10 mouse cellular contexts compared by ENCODE assay signal in the genomic region with DNA sequence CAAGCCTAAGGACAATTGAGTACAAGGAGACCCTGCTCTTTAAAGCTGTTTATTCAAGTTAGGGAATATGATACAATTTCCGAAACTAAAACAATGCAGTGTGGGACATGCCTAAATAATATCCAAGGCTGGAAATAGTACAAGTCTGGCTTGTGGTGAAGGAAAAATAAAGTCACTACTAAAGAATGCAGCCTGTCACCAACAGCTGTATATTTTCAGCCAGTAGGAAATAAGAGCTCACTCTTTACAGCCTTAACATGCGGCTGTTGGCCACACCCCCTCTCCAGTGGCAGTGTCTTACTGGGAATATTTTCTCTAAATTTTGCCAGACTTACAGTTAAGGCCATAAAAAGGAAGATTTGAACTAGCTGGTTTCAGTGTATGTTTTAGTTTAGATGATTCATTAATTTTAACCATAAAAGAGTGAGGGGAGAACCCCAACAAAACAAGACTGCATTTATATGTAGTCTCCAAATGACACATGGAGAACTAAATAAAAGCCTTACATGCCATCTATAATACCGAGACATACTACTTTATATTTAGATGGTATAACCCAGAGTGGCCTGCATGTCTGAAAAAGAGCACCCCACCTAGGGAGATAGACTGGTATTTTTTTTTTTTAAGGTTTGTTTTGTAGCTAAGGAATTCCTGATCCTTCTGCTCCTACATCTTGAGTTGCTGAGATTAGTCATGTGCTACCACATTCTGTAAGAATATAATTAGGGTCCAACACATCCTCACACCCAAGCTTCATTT. TPM values are rescaled to one million over a fixed set of nuclear protein-coding genes. Genes with fewer than 3 reads are reported as not detected.
A peak's percentile ranks its signal among the peaks of the same experiment; 100 is the strongest.
DNase-seq lines count a peak whose midpoint lies in the region; ATAC-seq lines count a peak whose summit lies in the region.
"Had no signal": no experiment of that assay in that cellular context is flagged by ENCODE, and none has a peak within 500 bp of the region (broad histone marks: within the 10 kb centered on the region; RNA-seq: fewer than 3 reads in every experiment).

No protein-coding gene starts in this region.

- peak overlapping the region; percentile 91 for H3K27ac ChIP-seq in heart, embryonic 15.5 days
- H3K27ac ChIP-seq in stomach, embryonic 14.5 days (ENCODE audit: low read length), result peak overlapping the region; percentile 81
- H3K27ac ChIP-seq in neural tube, embryonic 15.5 days (replicated peaks), result no peak overlapping the region

- H3K4me2 ChIP-seq in heart, embryonic 15.5 days, result peak overlapping the region; percentile 24
- no peak overlapping the region for H3K4me2 ChIP-seq in stomach, embryonic 14.5 days (replicated peaks; ENCODE audit: low read depth, low read length)
- H3K4me2 ChIP-seq in neural tube, embryonic 15.5 days, result no peak overlapping the region

- 25% methylated on average over 3 of the region's 3 CpGs for WGBS in heart, embryonic 15.5 days
- WGBS in stomach, embryonic 14.5 days, result 32% methylated on average over 3 of the region's 3 CpGs
- WGBS in neural tube, embryonic 15.5 days, result 63% methylated on average over 3 of the region's 3 CpGs

- no peaks in the 10 kb centered on the region for H3K27me3 ChIP-seq in heart, embryonic 15.5 days
- H3K27me3 ChIP-seq in stomach, embryonic 14.5 days (ENCODE audit: control insufficient read depth, insufficient read depth, low read length), result no peaks in the 10 kb centered on the region
- H3K27me3 ChIP-seq in neural tube, embryonic 15.5 days (replicated peaks), result no peaks in the 10 kb centered on the region

- H3K4me3 ChIP-seq in heart, embryonic 15.5 days, result no peak overlapping the region
- no peak overlapping the region for H3K4me3 ChIP-seq in stomach, embryonic 14.5 days (ENCODE audit: low read depth, low read length)
- H3K4me3 ChIP-seq in neural tube, embryonic 15.5 days (replicated peaks), result no peak overlapping the region

- peaks cover 2% of the 10 kb centered on the region; the same call in 1 of the 2 replicates for H3K36me3 ChIP-seq in heart, embryonic 15.5 days
- no peaks in the 10 kb centered on the region for H3K36me3 ChIP-seq in stomach, embryonic 14.5 days (ENCODE audit: control insufficient read depth, insufficient read depth, low read length)
- no peaks in the 10 kb centered on the region for H3K36me3 ChIP-seq in neural tube, embryonic 15.5 days

- peaks cover 18% of the 10 kb centered on the region for H3K4me1 ChIP-seq in heart, embryonic 15.5 days (replicated peaks)
- H3K4me1 ChIP-seq in stomach, embryonic 14.5 days (ENCODE audit: control insufficient read depth, insufficient read depth, low read length), result peaks cover 11% of the 10 kb centered on the region; the same call in 1 of the 2 replicates
- H3K4me1 ChIP-seq in neural tube, embryonic 15.5 days, result no peaks in the 10 kb centered on the region; the same call in 1 of the 2 replicates

- H3K9ac ChIP-seq in heart, embryonic 15.5 days, result no peak overlapping the region
- H3K9ac ChIP-seq in stomach, embryonic 14.5 days (replicated peaks; ENCODE audit: low read depth, low read length), result no peak overlapping the region
- H3K9ac ChIP-seq in neural tube, embryonic 15.5 days (replicated peaks), result no peak overlapping the region

- DNase-seq in kidney, adult 11 months, result peak; percentile 21
- DNase-seq in kidney, adult 18-20 months, result no peak
- peak; percentile 59 to 64 for DNase-seq in kidney, postnatal 25 days
- no peak for DNase-seq in layer of hippocampus, adult 8-10 months (ENCODE audit: low spot score in 2 of 2)
- no peak for DNase-seq in retina, postnatal 1 day
- DNase-seq: adrenal gland, adult 8-10 months; thymus, postnatal 14 days had no signal

- H3K9me3 ChIP-seq in heart, embryonic 15.5 days (replicated peaks), result no peaks in the 10 kb centered on the region
- H3K9me3 ChIP-seq in stomach, embryonic 14.5 days (ENCODE audit: control insufficient read depth, low read depth, low read length), result no peaks in the 10 kb centered on the region
- no peaks in the 10 kb centered on the region for H3K9me3 ChIP-seq in neural tube, embryonic 15.5 days (replicated peaks)

- ATAC-seq in heart, embryonic 15.5 days (replicated peaks; ENCODE audit: insufficient number of reproducible peaks, insufficient read depth, low FRiP score, low read depth), result peak; percentile 90
- peak; percentile 90; the same call in 1 of the 2 replicates for ATAC-seq in stomach, embryonic 14.5 days (ENCODE audit: insufficient number of reproducible peaks, insufficient read depth, low FRiP score, low read depth)
- no peak for ATAC-seq in neural tube, embryonic 15.5 days (ENCODE audit: low FRiP score)

RNA-seq across cellular contexts. Expression of a gene that starts 23.9 kb away (rescaled TPM):
- polyA plus RNA-seq in heart, embryonic 15.5 days (2015; fragmentation: Nextera tagmentation; extraction: Ambion mirVana), result 45.8 and 48.0 TPM in 2 replicates
- polyA plus RNA-seq in stomach, embryonic 14.5 days (2014; fragmentation: Nextera tagmentation; extraction: Ambion mirVana), result 40.3 and 47.5 TPM in 2 replicates
- 100 to 1,000 TPM; 157 to 186 (median 170) TPM for total RNA-seq in layer of hippocampus, adult 8-10 months (2022)
- 58.1 and 67.8 TPM in 2 replicates for polyA plus RNA-seq in neural tube, embryonic 15.5 days (2015; fragmentation: Nextera tagmentation; extraction: Ambion mirVana)

RNA-seq across cellular contexts. Expression of a gene that starts 54.2 kb away (rescaled TPM):
- polyA plus RNA-seq in heart, embryonic 15.5 days (2015; fragmentation: Nextera tagmentation; extraction: Ambion mirVana), result 5.9 and 7.0 TPM in 2 replicates
- 9.6 and 10.1 TPM in 2 replicates for polyA plus RNA-seq in stomach, embryonic 14.5 days (2014; fragmentation: Nextera tagmentation; extraction: Ambion mirVana)
- total RNA-seq in layer of hippocampus, adult 8-10 months (2022), result 1 to 10 TPM; 2.2 to 2.7 (median 2.6) TPM
- 4.9 and 6.2 TPM in 2 replicates for polyA plus RNA-seq in neural tube, embryonic 15.5 days (2015; fragmentation: Nextera tagmentation; extraction: Ambion mirVana)

Comparison
In these comparisons a context has a peak if more than half of its experiments do, and no peak if none do; other contexts are left out.
1. DNase-seq: peak in kidney, adult 11 months (single experiment) and kidney, postnatal 25 days (2 of 2); none in kidney, adult 18-20 months (single experiment), layer of hippocampus, adult 8-10 months (0 of 2) and retina, postnatal 1 day (single experiment).